Mouse (Mus musculus) CH12F3 (cell line): Measurements from ENCODE around the gene Rab6b.
"Not testable (repeated sequence)": the region's sequence is repeated elsewhere in the genome, so short reads cannot be mapped to it uniquely, and the experiment has no call there.

ENCODE experiments used
- in situ Hi-C: fragments of 300-500 bp; cut with MboI; formaldehyde crosslinking; loops from 2 replicates; pipeline ENCODE4 v1.14.3; 2020; ENCODE audit warnings: low sequenced_read_pairs

Rab6b gene

DNA sequence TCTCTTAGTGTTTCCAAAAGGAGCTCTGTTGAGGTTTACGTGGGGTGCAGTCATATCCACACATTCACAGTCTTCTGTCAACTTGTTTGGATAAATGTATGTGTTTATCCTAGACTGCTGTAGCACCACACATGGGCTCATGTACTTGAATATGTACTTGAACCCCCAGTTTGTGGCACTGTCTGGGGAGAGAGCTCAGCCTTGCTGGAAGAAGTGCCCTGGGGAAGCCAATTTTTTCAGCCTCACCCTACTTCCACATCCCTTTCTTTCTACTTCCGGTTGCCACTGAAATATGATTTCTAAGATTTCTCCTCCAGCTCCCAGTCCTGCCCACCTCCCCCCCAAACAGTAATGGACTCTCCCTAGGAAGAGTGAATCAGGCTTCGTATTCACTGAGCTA is 17.9 kb upstream of the Rab6b start:
- in situ Hi-C loops = no loop called here

- in situ Hi-C loops = not testable (repeated sequence)
Observed at GRCm38 (mm10) chr9:103108341-103108798, 3.2 kb upstream of the Rab6b start.

GRCm38 (mm10) chr9:103108943-103109670 is 2.5 kb upstream of the Rab6b start:
- in situ Hi-C loops = no loop called here

DNA sequence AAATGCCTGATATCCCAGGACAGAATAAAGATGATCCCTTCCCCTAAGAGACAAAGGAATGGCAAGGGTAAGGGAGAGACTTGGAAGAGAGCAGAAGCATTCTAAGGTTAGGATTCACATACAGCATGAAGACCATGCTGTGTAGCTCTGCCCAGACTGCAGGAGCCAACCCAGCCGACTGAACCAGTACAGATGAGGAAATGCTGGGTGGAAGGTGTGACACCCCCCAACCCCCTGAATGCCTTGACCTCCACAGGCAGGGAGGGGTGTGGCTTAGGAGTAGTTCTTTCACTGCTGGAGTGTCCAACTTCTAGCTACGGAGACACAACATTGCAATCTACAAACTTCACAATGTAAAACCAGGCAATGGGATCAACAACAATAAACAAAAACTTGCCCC is 1.7 kb upstream of the Rab6b start:
- in situ Hi-C loops = no loop called here

DNA sequence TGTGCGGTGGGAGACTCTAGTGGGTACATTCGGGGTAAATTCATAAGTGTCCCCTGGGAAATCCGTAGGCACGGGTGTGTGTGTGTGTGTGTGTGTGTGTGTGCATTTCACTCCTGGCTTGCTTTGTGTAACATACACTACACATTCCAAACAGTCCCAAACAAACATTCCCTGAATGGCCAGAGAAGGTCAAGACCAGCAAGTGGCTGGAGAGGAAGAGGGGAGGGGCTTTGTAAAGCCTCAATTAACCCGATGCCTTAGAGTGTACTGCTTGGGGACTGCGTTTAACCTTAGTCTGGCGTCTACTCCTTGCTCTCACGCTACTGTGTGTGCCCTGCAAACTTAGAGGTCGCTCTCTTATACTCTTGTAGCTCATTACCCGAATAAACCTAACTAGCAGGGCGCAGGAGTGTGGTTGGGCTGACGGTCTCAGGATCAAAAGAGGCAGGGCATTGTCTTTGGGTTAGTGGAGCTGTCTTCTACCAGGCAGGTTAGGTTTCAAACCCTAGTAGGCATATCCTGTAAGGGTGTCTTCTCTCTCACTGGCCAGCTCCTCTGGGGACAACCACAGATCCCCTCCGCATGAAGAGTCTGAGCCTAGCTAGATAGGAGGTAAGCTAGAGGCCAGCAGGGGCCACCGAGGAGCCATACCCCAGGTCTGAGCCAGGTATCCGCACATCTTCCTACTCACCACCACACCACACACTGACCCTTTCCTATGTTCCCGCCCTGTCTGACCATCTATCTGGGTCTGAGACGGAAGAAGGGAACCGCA is 673 bp upstream of the Rab6b start:
- in situ Hi-C loops = no loop called here

DNA sequence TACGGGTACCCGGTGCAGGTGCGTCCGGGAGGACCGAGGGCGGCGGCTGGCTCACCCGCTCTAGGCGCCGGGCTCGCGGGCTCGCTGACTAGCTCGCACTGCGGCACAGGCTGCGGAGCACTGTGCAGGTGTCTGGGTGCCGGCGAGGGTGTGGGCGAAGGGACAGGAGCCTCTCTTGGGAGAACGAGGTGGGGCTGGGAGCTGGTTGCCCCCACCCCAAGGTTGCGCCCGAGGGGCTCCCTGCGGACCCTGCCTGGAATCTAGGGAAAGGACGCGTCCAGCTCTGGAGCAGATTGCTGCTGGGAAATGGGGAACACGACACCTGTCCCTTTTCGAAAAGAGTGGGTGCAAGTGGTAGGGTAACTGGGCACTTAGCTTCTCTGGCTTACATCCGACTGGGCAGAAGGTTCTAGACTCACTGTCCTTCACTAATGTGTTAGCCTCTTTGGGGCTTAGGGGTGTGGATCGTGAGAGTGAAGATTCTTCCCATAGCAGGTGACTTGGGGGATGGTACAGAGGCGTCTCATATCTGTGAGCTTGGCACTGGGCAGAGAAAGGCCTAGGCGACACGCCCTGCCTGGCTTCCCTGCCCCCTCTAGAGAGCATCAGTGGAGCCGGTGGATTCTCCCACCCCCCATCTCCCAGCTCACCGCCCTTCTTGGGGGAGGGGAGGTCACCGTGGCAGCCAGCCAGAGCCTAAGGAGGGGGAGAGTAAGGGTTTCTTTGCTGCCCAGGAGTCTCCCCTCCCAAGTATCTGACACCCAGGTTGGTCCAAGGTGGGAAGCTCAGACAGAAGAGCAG is 1.1 kb downstream of the Rab6b start:
- in situ Hi-C loops = no loop called here

DNA sequence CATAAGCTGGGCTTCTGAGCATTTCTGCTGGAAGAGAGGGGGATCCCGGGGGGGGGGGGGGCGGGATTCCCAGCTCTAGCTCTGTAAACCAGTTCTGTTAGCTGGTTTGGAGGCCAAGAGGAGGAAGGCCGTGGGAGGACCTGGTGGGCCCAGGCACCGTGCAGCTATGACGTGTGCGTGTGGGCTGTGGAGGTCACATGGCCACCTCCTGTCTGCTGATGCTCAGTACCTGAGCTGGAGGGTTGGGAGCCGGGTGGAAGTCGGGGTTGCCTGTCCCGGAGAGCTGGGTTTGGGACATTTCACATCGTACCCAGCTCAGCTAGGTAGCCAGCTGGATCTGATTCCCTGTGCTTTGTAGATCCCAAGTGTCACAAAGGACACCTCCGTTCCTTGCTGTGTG is 1.8 kb downstream of the Rab6b start:
- in situ Hi-C loops = no loop called here

GRCm38 (mm10) chr9:103114326-103114725 is 2.7 kb downstream of the Rab6b start:
- in situ Hi-C loops = no loop called here

DNA sequence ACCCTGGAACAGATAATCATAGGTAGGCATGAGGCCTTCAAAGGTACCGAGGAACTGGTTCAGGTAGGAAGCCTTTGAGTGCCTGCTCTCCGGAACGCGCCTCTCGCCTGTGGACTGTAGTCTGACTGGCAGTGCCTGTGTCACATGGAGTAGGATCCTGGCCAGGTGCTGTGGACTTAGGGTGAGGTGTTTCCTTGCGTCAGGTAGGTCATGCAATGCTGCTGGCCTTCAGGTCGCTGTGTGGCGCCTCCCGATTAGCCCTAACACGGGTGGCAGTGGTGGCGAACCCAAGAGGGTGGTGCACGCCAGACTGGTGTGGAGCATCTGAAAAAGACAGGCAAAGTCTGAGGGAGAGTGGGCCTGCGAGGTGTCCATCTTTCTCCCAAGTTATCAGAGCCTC is 3.3 kb downstream of the Rab6b start:
- in situ Hi-C loops = no loop called here

- in situ Hi-C loops = no loop called here
Observed at GRCm38 (mm10) chr9:103116941-103117340, 5.4 kb downstream of the Rab6b start.

- in situ Hi-C loops = no loop called here
Observed at GRCm38 (mm10) chr9:103117495-103117894, 5.9 kb downstream of the Rab6b start.

DNA sequence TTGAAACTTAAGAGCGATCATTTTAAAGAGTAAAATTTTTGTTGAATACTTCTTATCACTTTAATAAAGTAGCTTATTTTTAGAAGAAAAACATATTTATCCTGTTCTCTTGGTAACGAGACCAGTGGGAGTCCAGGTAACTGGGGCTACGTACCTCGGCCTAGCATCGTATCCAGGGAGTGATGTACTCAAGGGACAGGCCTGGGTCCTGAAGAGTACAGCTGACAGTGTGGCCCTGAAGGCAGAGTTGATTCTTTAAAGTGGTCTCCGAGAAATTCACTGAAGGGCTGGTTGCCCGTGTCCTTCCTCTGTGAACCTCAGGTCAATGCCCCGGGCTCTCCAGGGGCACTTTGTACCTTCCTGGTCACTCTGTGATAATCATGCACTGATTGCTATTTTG is 6.4 kb downstream of the Rab6b start:
- in situ Hi-C loops = no loop called here

DNA sequence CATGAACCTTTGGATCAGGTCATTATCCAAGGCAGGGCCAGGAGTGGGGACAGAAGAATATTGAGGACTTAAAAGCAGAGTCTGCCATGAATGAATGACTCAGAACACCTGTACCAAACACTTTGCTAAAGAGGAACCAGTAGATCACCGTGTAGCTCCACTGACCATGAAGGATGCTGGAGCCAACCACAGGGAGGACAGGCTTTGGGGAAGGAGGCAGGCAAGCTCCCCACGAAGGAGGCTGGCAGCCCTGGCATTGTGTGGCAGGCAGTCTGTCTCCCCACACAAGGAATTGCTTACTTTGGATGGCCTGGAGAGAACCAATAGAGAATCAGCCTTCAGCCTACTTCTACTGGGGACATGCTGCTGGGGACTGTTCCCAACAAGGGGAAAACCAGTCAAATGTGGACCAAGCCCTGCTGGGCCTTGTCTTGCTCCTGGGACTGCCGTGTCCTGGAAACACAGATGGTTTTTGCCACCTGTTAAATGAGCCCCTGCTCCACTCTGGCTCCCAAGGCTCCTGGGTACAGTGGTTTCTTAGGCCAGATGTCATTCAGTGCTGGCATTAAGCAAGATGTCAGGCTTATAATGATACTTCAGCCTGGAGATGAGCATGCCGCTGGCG is 7.2 kb downstream of the Rab6b start:
- in situ Hi-C loops = no loop called here

DNA sequence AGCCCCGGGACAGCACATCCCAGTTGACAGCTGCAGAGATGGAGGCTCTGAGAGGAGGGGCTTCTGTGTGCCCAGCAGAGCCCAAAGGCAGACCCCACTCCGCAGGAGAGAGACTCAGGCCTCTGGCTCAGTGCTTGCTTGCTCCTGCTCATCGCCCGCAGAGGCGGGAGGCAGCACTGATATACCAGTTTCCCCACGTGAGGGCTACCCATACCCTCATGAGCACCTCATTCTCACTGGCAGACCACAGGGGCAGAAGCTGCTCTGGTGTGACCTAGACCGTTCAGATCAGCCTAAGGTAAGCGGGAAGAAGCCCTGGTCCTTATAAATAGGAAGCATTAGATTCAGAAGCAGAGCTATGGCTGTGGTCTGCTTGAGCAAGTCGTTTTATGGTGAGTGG is 8.2 kb downstream of the Rab6b start:
- in situ Hi-C loops = no loop called here

DNA sequence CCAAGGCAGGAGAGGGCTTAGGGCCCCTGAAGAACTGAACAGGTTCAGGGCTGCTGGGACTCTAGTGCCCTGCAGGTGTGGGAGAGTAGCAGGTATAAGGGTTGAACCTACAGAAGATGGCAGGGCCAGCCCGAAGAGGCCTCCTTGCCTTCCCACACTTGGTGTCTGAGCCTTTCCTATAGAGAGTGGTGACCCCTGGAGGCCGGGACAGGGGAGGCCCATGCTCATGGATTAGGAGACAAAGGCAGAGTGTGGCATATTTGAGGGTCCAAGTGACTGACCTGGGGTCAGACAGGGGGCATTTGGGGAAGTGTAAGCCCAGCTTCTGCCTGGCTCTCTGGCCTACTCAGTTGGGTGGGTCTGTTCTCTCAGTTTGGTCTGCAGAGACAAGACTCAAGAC is 8.6 kb downstream of the Rab6b start:
- in situ Hi-C loops = no loop called here

DNA sequence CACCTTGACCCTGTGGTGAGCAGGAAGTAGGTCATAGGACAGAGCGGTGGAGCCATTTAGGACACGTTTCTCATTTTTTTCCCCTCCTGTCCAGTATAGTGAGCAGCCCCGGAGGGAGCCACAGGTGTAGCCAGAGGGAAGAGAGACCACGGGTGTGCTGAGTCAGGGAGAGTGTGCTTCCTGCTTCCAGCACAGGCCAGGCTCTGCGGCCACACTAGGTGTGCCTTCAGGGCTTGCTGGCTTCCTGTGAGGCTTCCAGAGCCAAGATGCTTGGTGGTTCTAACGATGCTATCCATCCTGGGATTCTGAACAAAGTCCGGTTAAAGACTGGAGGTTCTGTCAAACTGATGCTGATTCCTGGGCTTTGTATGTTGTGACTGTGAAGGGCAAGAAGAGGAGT is 10.0 kb downstream of the Rab6b start:
- in situ Hi-C loops = no loop called here

DNA sequence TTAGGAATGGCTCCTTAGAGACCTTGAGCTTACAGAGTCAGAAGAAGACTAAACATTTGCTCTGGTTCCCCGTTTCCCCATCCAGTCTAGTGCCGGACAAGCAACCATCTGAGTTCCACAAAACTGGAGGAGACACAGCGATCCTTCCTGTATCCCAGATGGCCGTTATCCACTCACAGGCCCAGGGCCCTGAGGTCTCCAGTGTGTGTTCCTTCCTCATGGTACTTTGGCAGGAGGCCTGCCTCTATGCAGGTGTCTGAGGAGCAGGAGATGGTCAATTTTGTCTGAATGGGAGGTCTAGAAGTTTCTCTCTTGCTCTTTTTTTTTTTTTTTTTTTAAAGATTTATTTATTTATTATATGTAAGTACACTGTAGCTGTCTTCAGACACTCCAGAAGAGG is 13.2 kb downstream of the Rab6b start:
- in situ Hi-C loops = no loop called here

DNA sequence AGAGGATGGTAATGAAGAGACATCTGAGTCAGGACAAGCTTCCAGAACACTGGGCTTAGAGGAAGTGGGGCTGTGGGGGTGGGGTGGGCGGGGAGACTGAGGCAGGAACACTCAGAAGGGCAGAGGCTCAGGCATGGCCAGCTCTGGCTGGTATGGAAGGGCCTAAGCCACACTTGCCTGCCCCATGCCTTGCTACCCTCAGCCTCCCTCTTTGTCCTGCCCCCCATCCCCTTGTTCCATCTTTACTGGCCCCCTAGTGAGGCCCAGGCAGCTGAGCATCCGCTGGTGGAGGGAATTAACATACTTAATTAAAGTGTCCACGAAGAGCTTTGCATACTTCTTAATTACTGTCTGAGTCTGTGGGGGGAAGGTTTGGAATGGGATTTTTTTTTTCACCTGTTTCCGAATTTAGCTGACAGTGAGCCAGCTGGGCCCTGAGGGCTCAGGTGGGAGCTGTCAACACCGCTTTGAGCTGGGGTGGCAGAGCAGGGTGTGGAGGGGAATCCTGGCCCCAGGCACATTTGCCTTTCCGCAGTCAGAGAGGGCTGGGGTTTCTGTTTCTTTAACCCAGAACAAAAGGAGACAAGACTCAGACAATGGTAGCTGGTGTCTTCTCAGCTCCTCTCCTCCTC is 22.0 kb downstream of the Rab6b start:
- in situ Hi-C loops = no loop called here

GRCm38 (mm10) chr9:103134450-103135030 is 23.0 kb downstream of the Rab6b start:
- in situ Hi-C loops = no loop called here

GRCm38 (mm10) chr9:103139481-103139880 is 27.9 kb downstream of the Rab6b start:
- in situ Hi-C loops = no loop called here
